Mouse (Mus musculus) frontal cortex, postnatal 25 days (tissue): Measurements from ENCODE around the gene Dnah12.
"Not testable (repeated sequence)": the region's sequence is repeated elsewhere in the genome, so short reads cannot be mapped to it uniquely, and the experiment has no call there.

Experiments
- DNase-seq, 2 experiments: peaks; one replicate each; pipeline ENCODE4 v3.0.0; 2022; ENCODE audit warnings: low spot score in 2 of 2

Gene Dnah12

GRCm38 (mm10) chr14:26719696-26720095 lies 26.6 kb downstream of the Dnah12 start:
- not testable (repeated sequence) for DNase-seq

- DNase-seq: no peak
These were observed 31.8 kb downstream of the Dnah12 start for GRCm38 (mm10) chr14:26724898-26725297.

GRCm38 (mm10) chr14:26758566-26758965 lies 65.5 kb downstream of the Dnah12 start:
- DNase-seq: no peak

DNA sequence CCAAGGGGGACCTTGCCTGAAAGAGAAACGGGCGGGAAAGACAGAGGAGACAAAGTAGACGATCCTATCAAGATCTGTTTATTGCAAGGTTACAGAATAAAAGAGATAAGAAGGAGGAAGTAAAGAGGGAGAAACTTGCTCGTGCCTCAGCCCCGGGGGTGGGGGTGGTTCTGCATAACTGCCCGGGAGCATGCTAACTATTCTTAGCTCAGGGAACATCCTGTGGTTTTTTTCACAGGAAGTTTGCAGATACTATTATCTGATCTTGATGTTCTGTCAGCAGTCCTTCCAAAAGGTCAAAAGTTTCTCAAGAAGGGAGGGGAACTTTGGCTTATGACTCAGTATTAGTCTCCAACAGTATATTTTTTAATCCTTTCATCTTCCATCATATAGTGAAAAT lies 71.8 kb downstream of the Dnah12 start:
- DNase-seq: no peak

- no peak for DNase-seq
These were observed 75.1 kb downstream of the Dnah12 start for GRCm38 (mm10) chr14:26768195-26768594.

GRCm38 (mm10) chr14:26773536-26773935 lies 80.5 kb downstream of the Dnah12 start:
- no peak for DNase-seq

DNA sequence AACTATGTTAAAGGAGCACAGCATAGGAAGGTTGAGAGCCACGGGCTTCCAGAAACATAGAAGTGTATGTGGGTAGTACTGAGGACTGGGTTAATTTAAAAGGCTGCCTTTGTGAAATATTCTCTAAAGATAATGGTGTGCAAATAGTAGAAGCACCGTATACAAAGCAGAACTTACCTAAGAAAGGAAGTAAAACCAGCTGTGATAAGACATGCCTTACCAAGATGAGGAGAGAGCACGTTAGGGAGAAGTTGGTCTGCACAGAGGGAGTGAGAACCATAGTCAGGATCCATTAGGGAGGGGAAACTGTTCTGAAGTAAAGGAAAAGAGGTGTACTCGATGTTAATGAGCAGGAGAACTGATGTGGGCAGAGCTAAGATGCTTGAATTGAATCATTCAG lies 90.7 kb downstream of the Dnah12 start:
- no peak for DNase-seq

DNA sequence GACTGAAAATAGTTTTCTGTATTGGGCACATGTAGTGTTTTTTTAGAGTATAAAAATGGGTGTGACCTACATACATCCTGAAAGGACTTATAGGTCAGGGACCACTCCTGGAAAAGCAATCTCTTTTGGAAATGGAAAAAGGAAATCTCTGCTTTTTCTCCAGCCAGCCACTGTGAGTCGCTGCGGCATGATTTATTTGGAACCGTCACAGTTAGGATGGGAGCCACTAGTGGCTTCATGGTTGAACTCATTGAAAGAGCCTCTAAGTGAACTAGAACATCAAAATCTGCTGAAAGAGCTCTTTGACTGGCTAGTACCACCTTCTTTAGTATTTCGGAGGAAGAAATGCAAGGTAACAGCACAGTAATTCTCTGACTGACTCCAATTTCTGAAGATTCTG lies 92.6 kb downstream of the Dnah12 start:
- DNase-seq: no peak

DNA sequence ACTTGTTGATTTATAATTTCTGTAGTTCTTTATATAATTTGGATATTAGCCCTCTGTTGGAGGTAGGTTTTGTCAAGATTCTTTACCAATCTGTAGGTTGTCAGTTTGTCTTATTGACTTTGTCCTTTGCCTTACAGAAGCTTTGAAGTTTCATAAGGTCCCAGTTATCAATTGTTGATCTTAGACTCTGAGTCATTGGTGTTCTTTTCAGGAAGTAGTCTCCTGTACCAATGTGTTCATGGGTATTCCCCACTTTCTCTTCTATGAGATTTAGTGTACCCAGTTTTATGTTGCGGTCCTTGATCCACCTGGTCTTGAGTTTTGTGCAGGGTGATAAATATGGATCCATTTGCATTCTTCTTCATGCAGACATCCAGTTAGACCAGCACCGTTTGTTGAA lies 101.4 kb downstream of the Dnah12 start:
- DNase-seq: no peak

DNA sequence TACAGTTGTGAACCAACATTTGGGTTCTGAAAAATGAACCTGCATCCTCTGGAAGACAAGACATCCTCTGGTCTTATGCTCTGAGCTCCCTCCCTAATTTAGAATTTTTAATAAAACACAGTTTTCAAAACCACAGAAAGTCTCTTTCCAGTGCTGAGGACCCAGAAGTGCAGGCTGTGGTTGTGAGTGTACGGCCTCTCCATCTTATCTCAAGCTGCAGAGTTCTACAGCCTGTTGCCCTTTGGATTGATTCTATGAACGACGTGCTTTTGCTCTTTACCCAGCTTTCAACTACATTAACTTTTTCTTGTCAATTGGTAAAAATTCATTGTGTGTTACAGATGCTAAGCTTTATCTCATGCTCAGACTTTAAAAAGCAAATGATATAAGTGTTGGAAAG lies 105.3 kb downstream of the Dnah12 start:
- no peak for DNase-seq

- no peak for DNase-seq
These were observed 106.2 kb downstream of the Dnah12 start for GRCm38 (mm10) chr14:26799286-26799685.

GRCm38 (mm10) chr14:26805500-26805899 lies 112.4 kb downstream of the Dnah12 start:
- no peak for DNase-seq

DNA sequence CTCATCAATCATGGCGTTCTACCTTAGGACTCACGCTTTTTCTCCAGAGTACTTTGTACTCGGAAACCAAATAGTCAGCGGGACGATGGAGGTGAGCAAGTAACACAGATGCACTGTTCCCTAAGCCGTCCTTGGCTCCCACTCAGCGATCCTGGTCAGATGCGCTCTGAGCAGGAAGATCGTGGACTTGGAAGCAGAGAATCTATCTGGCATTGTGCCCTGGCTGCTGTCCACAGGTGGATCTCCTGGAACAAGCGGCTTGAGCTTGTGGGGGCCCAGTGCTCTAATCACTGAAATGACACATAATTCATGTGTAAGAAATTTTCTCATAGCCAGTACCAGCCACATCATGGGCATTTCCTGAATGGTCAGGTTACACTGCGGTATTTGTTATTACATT lies 119.7 kb downstream of the Dnah12 start:
- DNase-seq: no peak

DNA sequence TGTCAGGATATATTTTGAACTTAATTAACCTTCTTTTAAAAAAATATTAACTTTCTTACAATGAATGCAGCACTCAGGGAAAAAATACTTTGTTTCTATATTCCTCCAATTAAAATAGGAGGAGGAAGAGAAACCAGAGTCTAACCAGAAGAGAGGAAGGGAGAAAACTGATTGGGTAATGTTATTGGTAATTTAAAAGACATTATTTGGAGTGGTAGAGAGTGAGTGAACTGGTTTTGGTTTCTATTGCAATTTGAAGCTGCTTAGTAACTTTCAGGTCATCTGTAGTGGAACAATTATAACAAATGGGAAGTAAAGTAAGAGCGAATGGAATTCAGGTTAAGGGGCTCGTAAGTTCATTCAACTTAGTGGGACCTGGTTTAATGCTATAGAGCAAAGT lies 120.8 kb downstream of the Dnah12 start:
- no peak for DNase-seq

- DNase-seq: no peak
These were observed 121.8 kb downstream of the Dnah12 start for GRCm38 (mm10) chr14:26814908-26815307.

GRCm38 (mm10) chr14:26816785-26817184 lies 123.7 kb downstream of the Dnah12 start:
- no peak for DNase-seq

GRCm38 (mm10) chr14:26826020-26826419 lies 132.9 kb downstream of the Dnah12 start:
- no peak for DNase-seq

GRCm38 (mm10) chr14:26853053-26853452 lies 160.0 kb downstream of the Dnah12 start:
- DNase-seq: no peak

GRCm38 (mm10) chr14:26854066-26854465 lies 161.0 kb downstream of the Dnah12 start:
- DNase-seq: no peak

DNA sequence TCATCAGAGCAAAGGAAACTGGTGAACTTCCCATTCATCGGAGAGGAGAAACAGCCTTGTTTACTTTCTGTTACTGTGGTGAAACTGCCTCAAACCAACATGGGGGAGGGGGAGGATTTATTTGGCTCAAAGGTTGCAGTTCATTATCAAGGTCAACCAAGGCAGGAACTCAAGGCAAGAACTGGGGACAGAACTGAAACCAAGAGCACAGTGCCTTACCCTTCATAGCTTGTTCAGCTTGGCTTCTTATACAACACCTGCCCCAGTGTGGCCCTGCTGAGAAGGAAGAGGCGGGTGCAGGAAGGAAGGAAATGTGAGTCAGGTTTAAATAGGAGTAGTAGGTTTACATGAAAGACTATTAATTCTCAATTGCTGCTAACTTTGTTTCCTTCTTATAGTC lies 165.3 kb downstream of the Dnah12 start:
- no peak for DNase-seq

DNA sequence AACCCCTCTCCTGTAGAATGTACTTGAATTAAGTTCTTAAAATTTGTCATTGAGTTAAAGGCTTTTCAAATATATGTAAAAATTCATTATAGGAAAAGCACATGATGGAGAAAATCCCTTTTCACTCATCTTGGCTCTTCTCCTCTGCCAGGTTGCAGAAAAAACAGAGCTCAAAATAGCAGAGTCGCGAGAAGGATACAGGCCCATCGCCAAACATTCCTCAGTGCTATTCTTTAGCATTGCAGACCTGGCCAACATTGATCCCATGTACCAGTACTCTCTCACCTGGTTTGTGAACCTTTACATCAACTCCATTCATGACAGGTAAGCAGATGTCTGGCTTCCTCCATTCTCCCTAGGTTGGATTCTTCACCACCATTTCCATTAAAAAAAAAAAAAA lies 165.9 kb downstream of the Dnah12 start:
- DNase-seq: no peak

DNA sequence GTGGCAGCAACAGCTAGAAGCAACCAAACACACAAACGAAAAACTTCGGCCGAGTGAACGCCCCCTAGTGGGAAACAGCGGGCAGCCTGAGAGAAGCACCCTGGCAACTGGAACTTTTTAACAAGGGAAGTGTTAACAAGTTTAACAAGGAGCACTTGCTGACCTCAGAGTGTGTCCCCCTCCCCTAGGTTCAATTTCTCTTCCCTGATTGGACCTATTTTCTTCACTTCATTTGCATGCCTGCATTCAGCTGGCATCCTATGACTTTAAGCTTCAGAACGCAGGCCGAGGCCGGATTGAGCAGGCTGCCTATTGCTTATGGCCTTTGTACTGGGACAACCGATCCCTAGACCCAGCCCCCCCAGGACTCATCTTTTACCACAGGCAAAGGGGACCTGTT lies 174.3 kb downstream of the Dnah12 start:
- DNase-seq: no peak

GRCm38 (mm10) chr14:26868299-26868698 lies 175.2 kb downstream of the Dnah12 start:
- no peak for DNase-seq

- no peak for DNase-seq
These were observed 185.7 kb downstream of the Dnah12 start for GRCm38 (mm10) chr14:26878756-26879155.

- DNase-seq: no peak
These were observed 186.9 kb downstream of the Dnah12 start for GRCm38 (mm10) chr14:26879976-26880375.
